Mouse (Mus musculus) testis, adult 2 months (tissue): ENCODE results near the gene Abhd16a.

Experiments used
- CTCF ChIP-seq: fragments of 200-500 bp; IDR thresholded peaks from 2 replicates; pipeline ENCODE4 v1.5.1; 2012; ENCODE audit warnings: low read depth, mild to moderate bottlenecking, inconsistent platforms, low read length, moderate library complexity; ENCODE audit not compliant: control insufficient read depth, insufficient read depth, insufficient replicate concordance
- POLR2A ChIP-seq: fragments of 200-500 bp; IDR thresholded peaks from 2 replicates; pipeline ENCODE4 v1.6.1; 2012; ENCODE audit warnings: low read depth, mild to moderate bottlenecking, inconsistent platforms, low read length, moderate library complexity; ENCODE audit not compliant: control insufficient read depth

DNA sequence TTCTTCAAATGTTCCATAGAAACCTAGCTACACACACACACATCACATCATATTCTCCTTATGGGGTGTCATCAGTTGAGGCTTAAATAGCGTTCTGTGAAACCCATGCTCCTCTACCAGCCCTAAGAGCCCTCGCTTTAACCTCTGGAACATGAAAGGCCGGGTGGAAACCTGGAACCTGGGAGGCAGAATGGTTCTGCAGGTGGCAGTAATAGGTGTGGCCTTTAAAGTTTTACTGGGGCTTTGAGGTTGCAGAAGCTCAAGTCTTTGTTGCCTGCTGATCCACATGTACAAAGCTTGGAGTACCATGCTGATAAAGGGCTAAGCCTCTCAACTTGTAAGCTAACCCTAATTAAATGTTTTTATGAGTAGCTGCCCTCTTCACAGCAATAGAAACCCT is 58.3 kb downstream of the Abhd16a start:
- TF ChIP-seq CTCF, result no peak
- no peak for TF ChIP-seq POLR2A
